Mouse (Mus musculus): Measurements from ENCODE around the gene Chd3.

- TF ChIP-seq EP300 (IDR thresholded peaks at IDR 0.05; ENCODE audit: low read depth): no peak
- no peak for TF ChIP-seq CTCF (IDR thresholded peaks at IDR 0.05; ENCODE audit: low read depth)
Observed at GRCm38 (mm10) chr11:69369990-69370816, 997 bp upstream of the Chd3 start.

Measured in heart, postnatal 0 days (tissue).